1 mouse cellular context compared by ENCODE assay signal in the genomic region with DNA sequence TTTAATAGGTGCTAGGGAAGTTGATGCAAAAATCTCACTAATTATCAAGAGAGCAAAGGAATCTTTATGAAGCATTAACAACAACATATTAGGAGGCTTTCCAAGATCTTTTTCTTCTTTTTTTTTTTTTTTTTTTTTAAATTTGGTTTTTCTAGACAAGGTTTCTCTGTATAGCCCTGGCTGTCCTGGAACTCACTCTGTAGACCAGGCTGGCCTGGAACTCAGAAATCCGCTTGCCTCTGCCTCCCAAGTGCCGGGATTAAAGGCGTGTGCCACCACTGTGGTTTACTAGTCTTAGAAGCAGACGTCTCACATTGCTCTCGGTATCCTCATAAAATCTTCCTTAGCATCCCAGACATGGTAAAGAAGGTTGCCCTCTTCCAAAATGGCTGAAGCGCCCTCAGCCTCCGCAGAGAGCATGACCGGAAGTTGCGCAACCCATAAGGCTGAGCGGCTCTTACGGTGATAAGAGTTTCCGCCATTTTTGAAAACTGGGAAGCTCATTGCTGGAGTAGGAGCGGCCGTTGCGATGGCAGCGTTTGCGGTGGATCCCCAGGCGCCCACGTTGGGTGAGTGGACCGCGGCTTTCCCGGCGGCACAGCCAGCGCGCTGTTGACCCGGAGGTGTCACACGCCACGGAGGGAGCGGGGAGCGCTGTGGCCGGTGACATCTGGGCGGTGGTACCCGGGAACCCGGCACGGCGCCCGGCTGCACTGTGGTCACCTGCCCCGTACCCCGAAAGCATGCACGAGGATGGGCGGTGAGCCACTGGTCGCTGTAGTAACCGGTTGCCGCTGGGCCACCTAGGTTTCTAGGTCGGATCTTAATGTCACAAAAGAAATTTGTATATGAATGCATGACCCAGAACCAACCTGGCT.
A peak's percentile ranks its signal among the peaks of the same experiment; 100 is the strongest.
TF ChIP-seq lines count a peak whose summit lies in the region.

No protein-coding gene starts in this region.

TF ChIP-seq in CH12.LX, 34 proteins besides CTCF, POLR2A, EP300 and RAD21:
- TF ChIP-seq MAX (IDR thresholded peaks at IDR 0.05; ENCODE audit: low read length) = peak; percentile 38; the same call in 1 of the 2 replicates
- TF ChIP-seq UBTF (IDR thresholded peaks at IDR 0.05; ENCODE audit: low read depth, low read length) = peak; percentile 88
- no peak for TF ChIP-seq SMC3 (IDR thresholded peaks at IDR 0.05; ENCODE audit: low read depth, low read length)
- no peak for TF ChIP-seq POLR2AphosphoS2 (IDR thresholded peaks at IDR 0.05; ENCODE audit: low read depth, low read length)
- no peak for TF ChIP-seq MAFK (IDR thresholded peaks at IDR 0.05; ENCODE audit: insufficient replicate concordance, low read length)
- TF ChIP-seq MAZ (IDR thresholded peaks at IDR 0.05; ENCODE audit: low read depth, low read length) = no peak
- peak; percentile 62 for TF ChIP-seq NELFE (IDR thresholded peaks at IDR 0.05; ENCODE audit: low read depth, low read length)
- peak; percentile 10; the same call in 1 of the 2 replicates for TF ChIP-seq IRF4 (IDR thresholded peaks at IDR 0.05; ENCODE audit: low read depth, low read length)
- peak; percentile 90 for TF ChIP-seq HCFC1 (IDR thresholded peaks at IDR 0.05; ENCODE audit: low read depth, low read length)
- no peak for TF ChIP-seq PAX5 (IDR thresholded peaks at IDR 0.05; ENCODE audit: low read length)
- no peak for TF ChIP-seq USF1 (IDR thresholded peaks at IDR 0.05; ENCODE audit: low read depth, low read length)
- TF ChIP-seq ZKSCAN1 (IDR thresholded peaks at IDR 0.05; ENCODE audit: borderline replicate concordance, low read depth, low read length) = no peak
- TF ChIP-seq KAT2A (IDR thresholded peaks at IDR 0.05; ENCODE audit: insufficient replicate concordance, low read length) = peak; percentile 91; the same call in 1 of the 2 replicates
- peak; percentile 37; the same call in 1 of the 2 replicates for TF ChIP-seq GABPA (IDR thresholded peaks at IDR 0.05; ENCODE audit: insufficient replicate concordance, low read depth, low read length)
- TF ChIP-seq ZC3H11A (IDR thresholded peaks at IDR 0.05; ENCODE audit: low read depth, low read length) = no peak
- 0 out of 2 replicates have a peak, but pooled peaks have one; percentile 42 for TF ChIP-seq TBP (conservative IDR thresholded peaks at IDR 0.05; ENCODE audit: low read depth, low read length)
- no peak; the same call in 1 of the 2 replicates for TF ChIP-seq ZMIZ1 (IDR thresholded peaks at IDR 0.05; ENCODE audit: low read depth, low read length)
- no peak for TF ChIP-seq USF2 (conservative IDR thresholded peaks at IDR 0.05; ENCODE audit: low read depth, low read length)
- TF ChIP-seq MXI1 (IDR thresholded peaks at IDR 0.05; ENCODE audit: low read depth, low read length) = 0 out of 2 replicates have a peak, but pooled peaks have one; percentile 40
- 0 out of 2 replicates have a peak, but pooled peaks have one; percentile 3 for TF ChIP-seq BHLHE40 (IDR thresholded peaks at IDR 0.05; ENCODE audit: low read depth, low read length)
- TF ChIP-seq CHD1 (IDR thresholded peaks at IDR 0.05; ENCODE audit: low read depth, low read length) = no peak
- TF ChIP-seq ZNF384 (IDR thresholded peaks at IDR 0.05; ENCODE audit: low read depth, low read length) = no peak
- TF ChIP-seq JUN (IDR thresholded peaks at IDR 0.05; ENCODE audit: insufficient read depth, low read depth, low read length) = no peak
- TF ChIP-seq E2F4 (IDR thresholded peaks at IDR 0.05; ENCODE audit: insufficient replicate concordance, low read depth, low read length) = no peak
- TF ChIP-seq CHD2 (IDR thresholded peaks at IDR 0.05; ENCODE audit: low read length) = no peak
- TF ChIP-seq ETS1 (conservative IDR thresholded peaks at IDR 0.05; ENCODE audit: low read depth, low read length) = no peak
- TF ChIP-seq TCF12 (IDR thresholded peaks at IDR 0.05; ENCODE audit: low read depth, low read length) = peak; percentile 64
- TF ChIP-seq SIN3A (IDR thresholded peaks at IDR 0.05; ENCODE audit: low read length) = peak; percentile 84
- TF ChIP-seq MEF2A (IDR thresholded peaks at IDR 0.05; ENCODE audit: borderline replicate concordance, low read depth, low read length) = 0 out of 2 replicates have a peak, but pooled peaks have one; percentile 21
- TF ChIP-seq NRF1 (IDR thresholded peaks at IDR 0.05; ENCODE audit: low read depth, low read length) = peak; percentile 86
- no peak for TF ChIP-seq JUND (conservative IDR thresholded peaks at IDR 0.05; ENCODE audit: low read depth, low read length)
- no peak for TF ChIP-seq RCOR1 (conservative IDR thresholded peaks at IDR 0.05; ENCODE audit: low read depth, low read length)
- no peak for TF ChIP-seq MYC (IDR thresholded peaks at IDR 0.05; ENCODE audit: low read depth, low read length)
- TF ChIP-seq ELF1 (IDR thresholded peaks at IDR 0.05; ENCODE audit: low read depth, low read length) = peak; percentile 87
TF ChIP-seq in CH12.LX: peak in this region for 15.
